Mouse (Mus musculus): ENCODE measurements at regions not wholly inside any gene's neighbourhood (a gene's known extent, or its start where the extent isn't known, plus 50 kb on each side); places are given as distances from the start of the nearest gene placed in this dataset.
A peak's percentile ranks its signal among the peaks of the same experiment; 100 is the strongest.

- H3K36me3 ChIP-seq (replicated peaks): no peaks in the 10 kb centered on the region
- H3K4me1 ChIP-seq (replicated peaks): no peaks in the 10 kb centered on the region
- H3K4me3 ChIP-seq (replicated peaks): no peak overlapping the region
- H3K9me3 ChIP-seq (replicated peaks): no peaks in the 10 kb centered on the region
- H3K27me3 ChIP-seq: no peaks in the 10 kb centered on the region
- 66% methylated on average over 7 of the region's 7 CpGs for WGBS (ENCODE audit: insufficient replicate concordance)
- H3K27ac ChIP-seq (replicated peaks): no peak overlapping the region
- ATAC-seq (ENCODE audit: insufficient read depth): no peak
- H3K9ac ChIP-seq: no peak overlapping the region
- no peak overlapping the region for H3K4me2 ChIP-seq
Measured at GRCm38 (mm10) chr1:177595326-177595914, 134.2 kb upstream of the 1700016C15Rik start.

DNA sequence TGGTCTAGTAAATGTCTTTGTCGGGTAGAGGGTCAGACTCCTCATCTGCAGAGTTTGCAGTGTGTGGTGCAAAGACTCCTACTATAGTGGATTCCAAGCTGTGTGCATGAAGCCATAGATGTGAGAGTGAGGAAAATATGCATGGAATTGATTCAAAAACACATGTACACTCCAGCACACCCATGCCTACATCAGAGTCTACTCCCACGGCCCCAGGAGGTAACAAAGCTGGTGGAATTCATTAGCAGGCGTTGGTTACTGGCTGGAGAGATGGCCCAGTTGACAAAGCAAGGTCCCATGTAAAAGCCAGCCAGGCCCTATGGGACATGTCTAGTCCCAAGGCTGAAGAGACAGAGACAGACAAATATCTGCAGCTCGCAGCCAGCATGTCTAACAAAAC is 132.6 kb upstream of the 1700016C15Rik start:
- H3K4me3 ChIP-seq (replicated peaks): no peak overlapping the region
- H3K4me2 ChIP-seq: no peak overlapping the region
- no peaks in the 10 kb centered on the region for H3K36me3 ChIP-seq (replicated peaks)
- H3K27ac ChIP-seq (replicated peaks): no peak overlapping the region
- no peak overlapping the region for H3K9ac ChIP-seq
- no peaks in the 10 kb centered on the region for H3K9me3 ChIP-seq (replicated peaks)
- H3K27me3 ChIP-seq: no peaks in the 10 kb centered on the region
- no peak for ATAC-seq (ENCODE audit: insufficient read depth)
- H3K4me1 ChIP-seq (replicated peaks): no peaks in the 10 kb centered on the region
- WGBS (ENCODE audit: insufficient replicate concordance): 57% methylated on average over 4 of the region's 4 CpGs

- Histone ChIP-seq H3K9me3 (replicated peaks) (no peaks in the 10 kb centered on the region), H3K27me3 (no peaks in the 10 kb centered on the region), H3K4me1 (replicated peaks) (no peaks in the 10 kb centered on the region), H3K27ac (replicated peaks) (no peak overlapping the region), H3K4me3 (replicated peaks) (no peak overlapping the region), H3K9ac (no peak overlapping the region), H3K36me3 (replicated peaks) (no peaks in the 10 kb centered on the region), H3K4me2 (no peak overlapping the region)
- ATAC-seq (ENCODE audit: insufficient read depth): no peak
- WGBS (ENCODE audit: insufficient replicate concordance): 51% methylated on average over 6 of the region's 6 CpGs
Measured at GRCm38 (mm10) chr1:177605353-177605969, 124.2 kb upstream of the 1700016C15Rik start.

- Histone ChIP-seq H3K9me3 (replicated peaks) (no peaks in the 10 kb centered on the region), H3K4me1 (replicated peaks) (no peaks in the 10 kb centered on the region), H3K4me3 (replicated peaks) (no peak overlapping the region), H3K9ac (no peak overlapping the region), H3K27ac (replicated peaks) (no peak overlapping the region), H3K27me3 (no peaks in the 10 kb centered on the region), H3K4me2 (no peak overlapping the region), H3K36me3 (replicated peaks) (no peaks in the 10 kb centered on the region)
- 63% methylated on average over 2 of the region's 2 CpGs for WGBS (ENCODE audit: insufficient replicate concordance)
- no peak for ATAC-seq (ENCODE audit: insufficient read depth)
Measured at GRCm38 (mm10) chr1:177607565-177607964, 122.0 kb upstream of the 1700016C15Rik start.

DNA sequence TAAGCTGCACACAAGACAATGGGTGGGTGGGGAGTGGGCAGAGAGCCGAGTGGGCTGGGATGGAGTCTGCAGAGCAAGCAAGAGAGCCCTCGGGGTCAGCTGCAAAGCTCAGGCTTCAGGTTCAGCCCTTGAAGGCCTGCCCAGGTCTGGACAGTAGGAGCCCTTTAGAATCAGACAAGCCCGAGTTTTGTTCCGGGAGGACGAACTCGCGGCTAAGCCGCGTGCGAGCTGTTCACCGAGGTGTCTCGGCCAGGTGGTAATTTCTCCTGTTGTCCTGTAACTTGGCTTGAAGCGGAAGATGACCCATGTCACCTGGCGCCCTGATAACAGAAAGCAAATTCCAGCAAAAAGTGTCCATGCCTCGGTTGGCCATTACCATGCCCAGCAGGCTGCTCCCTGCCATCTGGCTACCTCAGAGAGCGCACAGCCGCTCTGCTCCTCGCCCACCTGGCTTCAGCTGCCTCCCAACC is 121.0 kb upstream of the 1700016C15Rik start:
- 81% methylated on average over 18 of the region's 18 CpGs for WGBS (ENCODE audit: insufficient replicate concordance)
- ATAC-seq (ENCODE audit: insufficient read depth): no peak
- Histone ChIP-seq H3K9ac (no peak overlapping the region), H3K36me3 (replicated peaks) (no peaks in the 10 kb centered on the region), H3K27ac (replicated peaks) (no peak overlapping the region), H3K4me2 (no peak overlapping the region), H3K27me3 (no peaks in the 10 kb centered on the region), H3K9me3 (replicated peaks) (no peaks in the 10 kb centered on the region), H3K4me1 (replicated peaks) (no peaks in the 10 kb centered on the region), H3K4me3 (replicated peaks) (no peak overlapping the region)

GRCm38 (mm10) chr1:177609226-177609625 is 120.4 kb upstream of the 1700016C15Rik start:
- H3K9ac ChIP-seq: no peak overlapping the region
- H3K36me3 ChIP-seq (replicated peaks): no peaks in the 10 kb centered on the region
- 55% methylated on average over 2 of the region's 2 CpGs for WGBS (ENCODE audit: insufficient replicate concordance)
- ATAC-seq (ENCODE audit: insufficient read depth): no peak
- no peaks in the 10 kb centered on the region for H3K4me1 ChIP-seq (replicated peaks)
- H3K27me3 ChIP-seq: no peaks in the 10 kb centered on the region
- H3K27ac ChIP-seq (replicated peaks): no peak overlapping the region
- H3K9me3 ChIP-seq (replicated peaks): no peaks in the 10 kb centered on the region
- H3K4me3 ChIP-seq (replicated peaks): no peak overlapping the region
- no peak overlapping the region for H3K4me2 ChIP-seq

DNA sequence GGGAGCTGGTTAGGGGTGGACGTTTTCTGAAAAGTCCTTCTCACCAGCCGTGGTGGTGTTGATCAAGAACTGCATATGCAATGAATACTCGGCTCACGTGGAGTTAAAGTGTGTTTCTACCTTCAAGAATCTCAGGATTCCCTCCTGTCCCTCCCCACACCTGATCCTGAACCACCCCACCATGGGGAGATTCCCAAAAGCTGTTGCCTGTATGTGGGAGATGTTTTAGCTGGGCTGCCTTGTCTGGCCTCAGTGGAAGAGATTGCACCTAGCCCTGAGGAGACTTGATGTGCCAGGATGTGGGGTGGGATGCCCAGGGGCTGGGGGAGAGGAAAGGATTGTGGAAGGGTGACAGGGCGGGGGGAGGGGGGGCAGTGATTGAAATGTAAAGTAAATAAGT is 119.9 kb upstream of the 1700016C15Rik start:
- Histone ChIP-seq H3K4me2 (no peak overlapping the region), H3K9ac (no peak overlapping the region), H3K36me3 (replicated peaks) (no peaks in the 10 kb centered on the region), H3K9me3 (replicated peaks) (no peaks in the 10 kb centered on the region), H3K4me3 (replicated peaks) (no peak overlapping the region), H3K27me3 (no peaks in the 10 kb centered on the region), H3K4me1 (replicated peaks) (no peaks in the 10 kb centered on the region), H3K27ac (replicated peaks) (no peak overlapping the region)
- no peak for ATAC-seq (ENCODE audit: insufficient read depth)
- WGBS (ENCODE audit: insufficient replicate concordance): 48% methylated on average over 5 of the region's 5 CpGs

DNA sequence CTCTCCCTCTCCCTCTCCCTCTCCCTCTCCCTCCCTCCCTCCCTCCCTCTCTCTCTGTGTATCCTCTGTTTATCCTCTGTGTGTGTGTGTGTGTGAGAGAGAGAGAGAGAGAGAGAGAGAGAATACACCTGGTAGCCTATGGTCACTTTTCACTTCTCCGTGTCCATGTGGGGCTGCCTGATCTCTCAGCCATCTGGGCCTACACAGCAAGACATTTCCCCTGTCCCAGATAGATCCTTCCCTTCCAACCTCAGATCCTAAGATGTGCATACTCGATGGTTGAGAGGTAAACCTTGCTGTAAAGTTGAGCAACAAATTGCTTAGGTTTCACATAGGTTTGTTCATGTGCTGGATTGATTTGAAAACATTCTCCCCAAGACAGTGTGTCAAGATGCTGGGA is 119.5 kb upstream of the 1700016C15Rik start:
- no peak overlapping the region for H3K4me2 ChIP-seq
- no peak overlapping the region for H3K27ac ChIP-seq (replicated peaks)
- ATAC-seq (ENCODE audit: insufficient read depth): no peak
- H3K36me3 ChIP-seq (replicated peaks): no peaks in the 10 kb centered on the region
- H3K9ac ChIP-seq: no peak overlapping the region
- H3K27me3 ChIP-seq: no peaks in the 10 kb centered on the region
- no peak overlapping the region for H3K4me3 ChIP-seq (replicated peaks)
- H3K9me3 ChIP-seq (replicated peaks): no peaks in the 10 kb centered on the region
- 57% methylated on average over 2 of the region's 2 CpGs for WGBS (ENCODE audit: insufficient replicate concordance)
- no peaks in the 10 kb centered on the region for H3K4me1 ChIP-seq (replicated peaks)

GRCm38 (mm10) chr1:177612546-177612945 is 117.1 kb upstream of the 1700016C15Rik start:
- no peaks in the 10 kb centered on the region; the same call in 1 of the 2 replicates for H3K4me1 ChIP-seq (replicated peaks)
- no peaks in the 10 kb centered on the region for H3K36me3 ChIP-seq (replicated peaks)
- no peak overlapping the region for H3K4me2 ChIP-seq
- H3K27ac ChIP-seq (replicated peaks): no peak overlapping the region
- H3K9ac ChIP-seq: no peak overlapping the region
- H3K27me3 ChIP-seq: no peaks in the 10 kb centered on the region
- H3K4me3 ChIP-seq (replicated peaks): no peak overlapping the region
- ATAC-seq (ENCODE audit: insufficient read depth): no peak
- H3K9me3 ChIP-seq (replicated peaks): no peaks in the 10 kb centered on the region
- 64% methylated on average over 7 of the region's 7 CpGs for WGBS (ENCODE audit: insufficient replicate concordance)

GRCm38 (mm10) chr1:177615609-177616008 is 114.0 kb upstream of the 1700016C15Rik start:
- no peaks in the 10 kb centered on the region; the same call in 1 of the 2 replicates for H3K4me1 ChIP-seq (replicated peaks)
- H3K27me3 ChIP-seq: no peaks in the 10 kb centered on the region
- no peak overlapping the region for H3K27ac ChIP-seq (replicated peaks)
- H3K36me3 ChIP-seq (replicated peaks): no peaks in the 10 kb centered on the region
- H3K9ac ChIP-seq: no peak overlapping the region
- no peak overlapping the region for H3K4me3 ChIP-seq (replicated peaks)
- no peaks in the 10 kb centered on the region for H3K9me3 ChIP-seq (replicated peaks)
- 84% methylated on average over 9 of the region's 9 CpGs for WGBS (ENCODE audit: insufficient replicate concordance)
- no peak overlapping the region for H3K4me2 ChIP-seq
- no peak for ATAC-seq (ENCODE audit: insufficient read depth)

DNA sequence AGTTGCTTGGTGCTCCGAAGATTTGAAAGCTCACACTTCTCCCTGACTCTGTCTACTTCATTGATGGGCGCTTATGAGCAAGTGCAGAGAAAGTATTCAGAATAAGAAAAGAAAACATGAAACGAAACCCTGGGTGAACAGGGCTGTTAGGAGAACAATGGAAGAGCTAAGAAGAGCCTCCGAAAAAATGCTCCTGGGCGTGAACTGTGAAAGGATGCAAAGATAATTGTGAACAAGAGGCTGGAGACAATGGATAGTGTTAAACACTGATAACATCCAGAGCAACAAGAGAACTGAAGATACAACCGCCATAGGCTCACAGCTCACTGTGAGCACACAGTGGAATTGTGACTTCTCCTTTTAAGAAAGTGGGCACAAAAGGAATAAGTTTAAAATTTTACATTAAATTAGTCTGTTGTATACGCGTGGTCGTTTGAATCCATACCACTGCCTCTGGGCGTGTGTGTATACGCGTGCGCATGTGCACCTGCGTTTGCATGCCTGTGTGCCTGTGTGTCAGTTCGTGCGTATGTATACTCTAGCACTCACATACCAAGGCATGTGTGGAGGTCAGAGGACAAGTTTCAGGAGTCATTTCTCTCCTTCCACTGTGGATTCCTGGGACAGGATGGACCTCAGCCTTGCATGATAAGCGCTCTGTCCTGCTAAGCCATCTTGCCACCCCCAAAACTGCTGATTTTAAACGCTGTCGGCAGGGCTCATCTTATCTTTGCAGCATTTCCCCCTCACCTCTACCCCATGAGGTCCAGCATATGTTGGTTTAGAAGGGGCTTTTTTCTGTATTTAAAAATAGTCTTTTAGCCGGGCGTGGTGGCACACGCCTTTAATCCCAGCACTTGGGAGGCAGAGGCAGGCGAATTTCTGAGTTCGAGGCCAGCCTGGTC is 113.0 kb upstream of the 1700016C15Rik start:
- 44% methylated on average over 24 of the region's 24 CpGs for WGBS (ENCODE audit: insufficient replicate concordance)
- H3K27ac ChIP-seq (replicated peaks): no peak overlapping the region
- H3K9me3 ChIP-seq (replicated peaks): no peaks in the 10 kb centered on the region
- H3K9ac ChIP-seq: no peak overlapping the region
- H3K4me2 ChIP-seq: no peak overlapping the region
- H3K36me3 ChIP-seq (replicated peaks): no peaks in the 10 kb centered on the region
- H3K4me3 ChIP-seq (replicated peaks): no peak overlapping the region
- no peaks in the 10 kb centered on the region; the same call in 1 of the 2 replicates for H3K4me1 ChIP-seq (replicated peaks)
- H3K27me3 ChIP-seq: no peaks in the 10 kb centered on the region
- ATAC-seq (ENCODE audit: insufficient read depth): peak; percentile 74

Measured in liver, embryonic 15.5 days (tissue).